Mouse (Mus musculus) bone marrow macrophage, adult 2 months (primary cell): Measurements from ENCODE around the gene Yipf4. TPM values are rescaled to one million over a fixed set of nuclear protein-coding genes. Genes with fewer than 3 reads are reported as not detected.

ENCODE experiments used
- H3K27ac ChIP-seq: 2 replicates; pipeline ENCODE4 v1.5.1; 2012; ENCODE audit warnings: low read depth, low read length; ENCODE audit not compliant: insufficient read depth
- H3K4me1 ChIP-seq: 2 replicates; pipeline ENCODE4 v1.6.1; 2012; ENCODE audit warnings: low read length; ENCODE audit not compliant: control insufficient read depth, insufficient read depth
- H3K4me3 ChIP-seq: 2 replicates; pipeline ENCODE4 v1.5.1; 2012; ENCODE audit warnings: mild to moderate bottlenecking, low read length, moderate library complexity; ENCODE audit not compliant: insufficient read depth
- CTCF ChIP-seq: IDR thresholded peaks from 2 replicates; pipeline ENCODE4 v1.5.1; 2012; ENCODE audit warnings: low read depth, mild to moderate bottlenecking, low read length, moderate library complexity
- POLR2A ChIP-seq: IDR thresholded peaks from 2 replicates; pipeline ENCODE4 v1.6.1; 2012; ENCODE audit warnings: mild to moderate bottlenecking, low read depth, low read length, borderline replicate concordance
- polyA plus RNA-seq: library from polyadenylated mRNA; stranded (reverse); fragments of >200 nt; gene quantifications from 2 replicates; pipeline ENCODE4 v1.2.4, GENCODE M21; 2012; ENCODE audit not compliant: missing spikeins, insufficient read depth, insufficient read length

Yipf4 gene
- 89.8 and 99.4 TPM in 2 replicates for polyA plus RNA-seq

GRCm38 (mm10) chr17:74489024-74489900 is at the start of gene Yipf4:
Gene Yipf4, plus strand, starts transcription at chr17:74489493.
- H3K27ac ChIP-seq = peak within 1 kb of the TSS; percentile 65

GRCm38 (mm10) chr17:74440486-74440885 is 48.8 kb upstream of the Yipf4 start:
- TF ChIP-seq CTCF (no peak), POLR2A (no peak)
- no peak overlapping the region for H3K4me3 ChIP-seq
- peak overlapping the region; percentile 42 for H3K27ac ChIP-seq
- H3K4me1 ChIP-seq = peaks cover 25% of the 10 kb centered on the region

More at GRCm38 (mm10) chr17:74489024-74489900, at the start of gene Yipf4:
- H3K4me1 ChIP-seq = no peaks in the 10 kb centered on the region
- TF ChIP-seq CTCF (no peak), POLR2A (no peak)
- H3K4me3 ChIP-seq = peak within 1 kb of the TSS; percentile 63

- Histone ChIP-seq H3K4me3 (no peak overlapping the region), H3K27ac (no peak overlapping the region), H3K4me1 (peaks cover 21% of the 10 kb centered on the region)
- no peak for TF ChIP-seq CTCF
- no peak for TF ChIP-seq POLR2A
Observed at GRCm38 (mm10) chr17:74449776-74450175, 39.5 kb upstream of the Yipf4 start.

- H3K4me3 ChIP-seq = no peak overlapping the region
- TF ChIP-seq POLR2A = 0 out of 2 replicates have a peak, but pooled peaks have one; percentile 24
- no peak for TF ChIP-seq CTCF
- peaks cover 39% of the 10 kb centered on the region for H3K4me1 ChIP-seq
- peak overlapping the region; percentile 79 for H3K27ac ChIP-seq
Observed at GRCm38 (mm10) chr17:74453928-74454327, 35.4 kb upstream of the Yipf4 start.

GRCm38 (mm10) chr17:74454660-74455059 is 34.6 kb upstream of the Yipf4 start:
- Histone ChIP-seq H3K4me3 (peak overlapping the region; percentile 24; the same call in 1 of the 2 replicates), H3K27ac (peak overlapping the region; percentile 79), H3K4me1 (peaks cover 41% of the 10 kb centered on the region)
- TF ChIP-seq POLR2A (no peak), CTCF (no peak)

- peak overlapping the region; percentile 51 for H3K27ac ChIP-seq
- no peak overlapping the region for H3K4me3 ChIP-seq
- peaks cover 41% of the 10 kb centered on the region for H3K4me1 ChIP-seq
- no peak for TF ChIP-seq POLR2A
- no peak for TF ChIP-seq CTCF
Observed at GRCm38 (mm10) chr17:74455426-74455825, 33.9 kb upstream of the Yipf4 start.

- H3K4me1 ChIP-seq = peaks cover 41% of the 10 kb centered on the region
- H3K4me3 ChIP-seq = no peak overlapping the region
- H3K27ac ChIP-seq = no peak overlapping the region
- TF ChIP-seq CTCF (no peak), POLR2A (no peak)
Observed at GRCm38 (mm10) chr17:74456825-74457224, 32.5 kb upstream of the Yipf4 start.

- Histone ChIP-seq H3K27ac (peak overlapping the region; percentile 85), H3K4me1 (peaks cover 39% of the 10 kb centered on the region), H3K4me3 (peak overlapping the region; percentile 60)
- TF ChIP-seq CTCF (no peak), POLR2A (no peak)
Observed at GRCm38 (mm10) chr17:74457972-74458677, 31.2 kb upstream of the Yipf4 start.

GRCm38 (mm10) chr17:74458711-74459408 is 30.4 kb upstream of the Yipf4 start, which contains the start of gene Nlrc4:
Gene Nlrc4, minus strand, starts transcription at chr17:74459142.
- peaks cover 32% of the 10 kb centered on the region for H3K4me1 ChIP-seq
- peak within 1 kb of the TSS; percentile 85 for H3K27ac ChIP-seq
- TF ChIP-seq POLR2A (no peak), CTCF (no peak)
- peak within 1 kb of the TSS; percentile 60 for H3K4me3 ChIP-seq
